Mouse (Mus musculus): ENCODE measurements around the gene Slc16a7.

GRCm38 (mm10) chr10:125288560-125288959 lies 100.7 kb downstream of the Slc16a7 start:
- TF ChIP-seq CTCF (IDR thresholded peaks at IDR 0.05; ENCODE audit: low read depth) (no peak), EP300 (IDR thresholded peaks at IDR 0.05; ENCODE audit: low read depth) (no peak)

All from liver, embryonic 14.5 days (tissue).